Mouse (Mus musculus): ENCODE results near the gene Cyb561d1.

The Cyb561d1 gene

DNA sequence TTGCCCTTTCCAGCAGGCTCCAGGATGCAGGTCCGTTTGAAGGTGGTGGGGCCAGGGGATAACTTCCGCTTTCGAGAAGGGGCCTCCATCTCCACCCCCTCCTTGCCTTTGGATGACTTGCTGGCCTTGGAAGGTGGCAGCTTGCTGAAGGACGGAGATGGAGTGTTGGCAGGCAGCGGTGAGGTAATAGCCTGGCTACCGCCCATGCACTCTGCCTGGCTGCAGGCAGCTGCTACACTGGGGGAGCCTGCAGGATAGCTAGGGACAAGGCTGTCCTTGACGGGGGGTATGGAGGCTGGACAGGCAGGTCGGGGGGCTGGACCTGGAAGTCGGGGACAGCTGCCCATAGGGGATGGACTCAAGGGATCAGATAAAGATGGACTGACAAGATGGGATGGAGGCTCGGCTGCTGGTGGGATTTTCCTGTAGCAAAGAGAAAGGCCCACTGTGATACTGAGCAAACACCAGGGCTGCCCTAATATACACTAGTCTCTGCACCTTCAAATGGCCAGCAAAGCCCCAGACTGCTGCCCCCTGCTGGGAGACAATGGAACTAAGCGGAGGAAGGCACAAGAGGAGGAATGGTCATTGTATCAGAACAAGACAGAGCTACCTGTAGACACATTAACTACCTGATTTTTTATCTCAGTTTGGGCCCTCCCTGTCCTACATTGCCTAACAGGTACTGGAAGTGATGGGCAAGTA, 2.8 kb upstream of the Cyb561d1 start:
- peak; percentile 67 to 77 for DNase-seq (ENCODE audit: low spot score in 2 of 2)

DNA sequence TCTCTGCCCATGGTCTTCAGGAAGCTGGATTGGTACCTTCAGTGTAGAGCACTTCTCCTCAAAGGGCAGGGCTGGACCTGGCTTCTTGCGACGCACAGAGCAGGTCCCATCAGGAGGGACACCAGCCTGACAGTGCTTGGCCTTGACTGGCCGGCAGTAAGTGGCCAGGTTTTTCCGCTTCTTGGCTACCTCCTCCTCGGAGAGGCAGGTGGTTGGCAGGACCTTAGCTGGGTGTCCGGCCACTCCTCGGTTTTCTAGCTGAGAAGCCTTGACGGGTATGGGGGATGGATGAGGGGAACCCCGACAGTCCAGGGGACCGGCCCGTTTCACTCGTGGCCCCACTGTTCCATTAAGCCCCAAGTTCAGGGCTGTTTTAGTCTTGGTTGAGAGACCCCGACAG, 2.2 kb upstream of the Cyb561d1 start:
- DNase-seq (ENCODE audit: low spot score in 2 of 2): no peak

DNA sequence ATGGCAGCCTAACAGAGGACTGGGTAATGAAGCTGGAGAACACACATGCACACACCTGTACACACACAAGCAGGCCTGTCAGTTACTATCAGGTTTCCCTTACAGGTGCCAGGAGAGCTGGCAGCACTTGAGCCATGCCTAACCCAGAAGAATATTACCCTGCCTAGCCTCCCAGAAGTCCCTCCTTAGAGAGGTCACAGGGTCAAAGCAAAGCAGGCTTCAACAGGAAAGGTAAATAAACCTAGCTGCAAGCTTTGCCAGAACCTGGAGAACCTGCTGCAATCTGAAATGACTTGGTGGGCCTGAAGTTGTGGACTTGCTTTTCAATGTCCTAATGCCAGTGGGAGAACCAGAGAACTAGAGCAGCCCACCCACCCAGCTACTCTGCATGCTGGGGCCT, 1.5 kb upstream of the Cyb561d1 start:
- no peak for DNase-seq (ENCODE audit: low spot score in 2 of 2)

DNA sequence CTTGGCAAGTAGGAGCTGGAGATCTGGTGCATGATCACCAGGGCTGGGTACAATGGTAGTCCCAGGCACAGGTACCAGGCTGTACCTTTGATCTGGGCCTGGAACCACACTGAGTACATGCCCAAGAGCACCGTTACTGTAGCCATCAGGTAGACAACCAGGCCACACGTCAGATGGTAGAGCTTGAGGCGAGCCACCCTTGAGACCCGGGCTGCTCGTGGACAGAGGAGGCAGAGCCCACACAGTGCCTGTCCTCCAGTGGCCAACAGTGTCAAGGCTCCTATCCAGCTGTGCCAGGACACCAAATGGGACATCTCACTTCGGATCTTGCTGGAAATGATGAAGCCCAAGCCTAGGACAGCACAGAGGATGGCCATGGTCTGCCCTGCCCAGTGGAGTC, 1.8 kb downstream of the Cyb561d1 start:
- no peak for DNase-seq (ENCODE audit: low spot score in 2 of 2)

DNA sequence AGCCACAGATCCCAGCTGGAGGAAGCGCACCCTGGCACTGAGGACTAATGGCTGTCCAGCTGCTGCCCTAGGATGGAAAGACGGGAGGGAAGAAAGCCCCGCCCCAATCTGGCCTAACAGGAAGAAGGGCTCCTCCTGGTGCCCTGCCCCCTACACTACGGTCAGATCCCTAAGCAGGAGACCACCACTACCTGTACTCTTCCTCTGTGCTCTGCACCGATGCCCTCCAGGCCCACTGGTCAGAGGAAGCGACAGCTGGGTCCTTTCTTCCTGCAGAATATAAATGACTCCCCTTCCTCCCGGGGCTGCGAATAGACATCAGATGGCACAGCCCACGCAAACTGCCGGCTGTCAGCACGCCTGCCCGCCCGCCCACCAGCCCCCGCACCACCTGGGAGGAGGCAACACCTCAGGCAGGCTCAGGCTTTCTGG, 3.9 kb downstream of the Cyb561d1 start:
- peak in 1 of 2 experiments; percentile 64 for DNase-seq (ENCODE audit: low spot score in 2 of 2)

DNA sequence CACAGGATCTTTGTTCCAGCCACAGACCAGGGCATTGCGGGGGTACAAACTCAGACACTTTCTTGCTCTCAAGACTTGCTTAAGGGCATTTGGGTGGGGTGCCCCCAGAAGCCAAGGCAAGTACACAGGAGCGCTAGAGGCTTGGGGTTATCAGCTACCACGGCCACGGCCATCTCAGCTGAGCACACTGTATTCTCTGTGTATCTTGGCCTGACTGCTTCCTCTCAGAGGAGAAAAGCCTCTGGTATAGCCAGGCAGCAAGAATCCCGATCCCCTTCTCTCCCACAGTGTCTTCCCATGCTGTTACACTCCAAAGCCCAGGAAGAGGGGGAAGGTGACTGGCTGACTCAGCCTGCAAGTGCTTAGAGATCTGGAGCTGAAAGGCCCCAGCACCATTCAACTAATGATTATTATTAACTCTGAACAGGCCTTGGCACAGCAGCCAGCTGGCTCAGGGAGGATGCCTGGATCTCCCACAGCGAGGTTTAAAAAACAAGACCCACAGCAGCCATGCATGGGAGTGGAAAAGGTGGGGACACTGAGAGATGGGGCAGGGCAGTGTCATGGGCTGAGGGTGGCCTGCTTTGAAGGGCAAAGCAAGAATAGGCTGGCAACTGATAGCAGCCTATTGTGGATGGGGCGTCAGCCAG, 4.9 kb downstream of the Cyb561d1 start:
- DNase-seq (ENCODE audit: low spot score in 2 of 2): peak in 1 of 2 experiments; percentile 32

DNA sequence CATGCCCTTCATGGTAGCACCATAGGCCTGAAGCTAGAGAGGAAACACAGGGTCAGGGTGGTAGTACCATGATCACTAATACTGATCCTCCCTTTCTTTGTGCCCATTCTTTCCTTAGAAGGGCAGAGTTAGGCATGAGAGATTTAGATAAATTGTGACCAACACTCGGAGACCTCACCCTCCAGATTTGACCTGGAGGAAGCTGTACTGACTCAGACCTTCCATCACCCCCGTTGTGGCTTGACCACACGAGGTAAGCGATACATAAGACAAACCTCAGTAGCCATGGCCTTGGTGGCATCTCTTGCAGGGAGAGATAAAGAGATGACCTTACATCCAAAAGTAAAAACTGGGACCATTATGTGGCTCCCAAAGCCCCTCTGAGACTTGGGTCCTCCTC, 5.7 kb downstream of the Cyb561d1 start:
- DNase-seq (ENCODE audit: low spot score in 2 of 2): no peak

DNA sequence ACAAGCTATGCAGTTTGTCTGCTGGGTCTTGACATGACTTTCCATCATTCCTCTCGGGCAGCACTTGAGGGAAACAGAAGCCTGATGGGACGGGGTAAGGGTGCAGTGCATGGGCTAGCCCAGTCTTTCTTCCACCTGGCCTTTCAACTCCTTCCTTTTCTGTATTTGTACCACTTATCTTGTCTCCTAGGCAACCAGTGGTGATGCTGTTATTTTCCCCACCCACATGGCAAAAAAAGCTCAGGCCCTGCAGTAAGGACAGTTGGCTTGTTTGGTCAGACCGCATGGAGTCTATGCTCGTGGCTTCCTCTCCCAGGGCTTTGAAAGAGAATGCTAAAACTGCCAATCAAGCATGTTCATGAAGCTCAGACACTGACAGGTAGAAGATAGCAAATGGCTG, 7.3 kb downstream of the Cyb561d1 start:
- no peak for DNase-seq (ENCODE audit: low spot score in 2 of 2)

DNA sequence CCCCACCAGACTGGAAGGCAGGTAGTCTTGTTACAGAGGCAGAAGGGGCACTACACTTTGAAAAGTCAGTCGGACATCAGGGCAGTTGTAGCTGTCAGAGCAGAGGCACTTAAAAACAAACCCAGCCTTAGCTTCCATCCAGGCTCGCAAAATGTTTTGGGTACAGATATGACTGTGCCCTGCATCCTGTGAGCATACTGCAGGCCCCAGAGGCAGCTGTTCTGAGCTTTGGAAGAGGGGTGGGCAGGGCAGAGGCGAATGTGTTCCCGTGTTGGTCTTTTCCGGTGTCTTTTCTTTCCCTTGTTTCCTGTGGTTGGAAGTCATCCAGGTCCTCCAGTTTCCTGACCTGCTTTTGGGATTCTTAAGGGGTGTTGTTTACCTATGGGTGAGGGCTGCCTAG, 11.1 kb downstream of the Cyb561d1 start:
- no peak for DNase-seq (ENCODE audit: low spot score in 2 of 2)

DNA sequence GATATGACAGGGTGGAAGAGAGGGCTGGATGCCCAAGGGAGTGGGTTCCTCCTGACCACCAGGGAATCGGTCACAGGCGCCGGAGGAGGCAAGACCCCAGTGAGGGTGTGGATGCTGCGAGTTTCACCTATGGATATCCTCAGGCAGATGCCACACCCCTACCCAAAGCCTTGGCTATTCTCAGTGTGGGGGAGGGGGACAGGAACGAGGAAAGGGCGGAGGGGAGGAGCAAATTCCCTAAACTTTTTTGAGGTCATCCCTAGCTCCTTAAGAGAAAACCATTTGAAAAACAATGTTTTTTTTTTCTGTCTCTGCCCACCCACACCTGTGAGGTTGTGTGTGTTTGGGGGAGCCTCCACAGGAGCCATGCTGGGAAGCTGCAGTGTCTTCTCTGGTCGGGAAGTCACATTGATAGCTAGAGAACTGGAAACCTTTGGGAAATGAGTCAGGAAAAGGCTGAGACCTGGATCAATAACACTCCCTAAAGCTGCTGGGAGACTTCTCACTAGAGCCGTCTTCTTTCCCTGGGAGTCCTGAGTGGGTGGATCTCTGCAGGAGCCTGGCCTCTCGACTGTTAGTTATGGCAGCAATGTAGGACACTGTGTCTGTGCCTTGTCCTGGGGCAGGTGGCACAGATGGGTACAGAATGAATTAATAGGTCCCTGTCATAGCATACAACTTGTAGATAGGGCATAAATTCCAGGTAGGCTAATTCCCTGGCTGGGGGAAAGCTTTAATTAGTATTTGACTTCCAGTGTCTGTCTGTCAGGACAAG, 12.1 kb downstream of the Cyb561d1 start:
- no peak for DNase-seq (ENCODE audit: low spot score in 2 of 2)

DNA sequence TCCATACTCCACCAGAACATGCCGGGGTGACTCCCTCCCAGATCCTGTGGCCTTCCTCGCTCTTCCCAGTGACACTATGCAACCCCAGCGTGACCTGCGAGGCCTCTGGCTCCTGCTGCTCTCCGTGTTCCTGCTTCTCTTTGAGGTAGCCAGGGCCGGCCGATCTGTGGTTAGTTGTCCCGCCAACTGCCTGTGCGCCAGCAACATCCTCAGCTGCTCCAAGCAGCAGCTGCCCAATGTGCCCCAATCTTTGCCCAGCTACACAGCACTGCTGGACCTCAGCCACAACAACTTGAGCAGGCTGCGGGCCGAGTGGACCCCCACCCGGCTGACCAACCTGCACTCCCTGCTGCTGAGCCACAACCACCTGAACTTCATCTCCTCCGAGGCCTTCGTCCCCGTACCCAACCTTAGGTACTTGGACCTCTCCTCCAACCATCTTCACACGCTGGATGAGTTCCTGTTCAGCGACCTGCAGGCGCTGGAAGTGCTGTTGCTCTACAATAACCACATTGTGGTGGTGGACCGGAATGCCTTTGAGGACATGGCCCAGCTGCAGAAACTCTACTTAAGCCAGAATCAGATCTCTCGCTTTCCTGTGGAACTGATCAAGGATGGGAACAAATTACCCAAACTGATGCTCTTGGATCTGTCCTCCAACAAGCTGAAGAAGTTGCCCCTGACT, 13.8 kb downstream of the Cyb561d1 start:
- no peak for DNase-seq (ENCODE audit: low spot score in 2 of 2)

DNA sequence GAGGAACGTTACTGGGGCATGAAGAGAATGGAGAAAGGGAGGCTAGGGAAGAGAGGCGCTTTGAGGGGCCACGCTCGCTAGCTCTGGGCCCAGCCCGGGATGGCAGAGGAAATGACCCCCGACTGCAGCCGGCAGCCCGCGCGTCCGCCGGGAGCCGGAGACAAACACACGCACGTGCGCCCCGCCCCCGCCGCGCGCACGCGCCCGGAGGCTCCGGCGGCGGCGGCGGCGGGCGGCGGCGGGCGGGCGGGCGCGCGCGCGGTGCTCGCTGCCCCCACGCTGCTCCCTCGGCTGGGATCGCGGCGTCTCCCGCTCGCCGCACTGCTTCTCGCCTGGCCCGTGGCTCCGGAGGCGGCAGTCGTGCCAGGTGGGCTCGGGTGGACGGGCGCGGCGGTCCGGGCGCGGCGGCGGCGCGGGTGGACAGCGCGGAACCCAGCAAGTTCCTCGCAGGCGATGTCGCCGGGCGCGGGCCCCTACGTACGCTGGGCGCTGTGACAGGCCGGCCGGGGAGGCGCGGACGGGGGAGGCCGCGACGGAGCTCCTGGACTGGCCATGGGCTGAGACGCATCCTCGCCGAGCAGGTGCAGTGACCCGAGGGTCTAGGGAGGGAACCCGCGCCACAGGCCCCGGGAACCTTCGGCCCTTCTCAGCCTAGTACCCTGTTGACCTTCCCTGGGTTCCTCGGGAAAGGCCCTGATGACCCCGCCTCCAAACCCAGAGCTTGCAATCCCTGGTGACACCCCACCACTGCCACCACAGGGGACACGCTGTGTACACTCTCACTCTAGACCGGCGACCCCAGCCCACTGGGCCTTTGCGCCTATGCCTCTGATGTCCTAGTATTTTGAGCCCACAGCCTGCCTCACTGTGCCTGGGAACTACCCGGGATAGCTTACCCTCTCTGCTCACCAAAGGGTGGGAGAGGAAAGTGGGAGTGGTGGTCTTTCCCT, 14.6 kb downstream of the Cyb561d1 start, which contains the start of gene Amigo1:
Amigo1 (plus strand) TSS at position 238 of the 950 bp plus-strand sequence.
- DNase-seq (ENCODE audit: low spot score in 2 of 2): no peak

DNA sequence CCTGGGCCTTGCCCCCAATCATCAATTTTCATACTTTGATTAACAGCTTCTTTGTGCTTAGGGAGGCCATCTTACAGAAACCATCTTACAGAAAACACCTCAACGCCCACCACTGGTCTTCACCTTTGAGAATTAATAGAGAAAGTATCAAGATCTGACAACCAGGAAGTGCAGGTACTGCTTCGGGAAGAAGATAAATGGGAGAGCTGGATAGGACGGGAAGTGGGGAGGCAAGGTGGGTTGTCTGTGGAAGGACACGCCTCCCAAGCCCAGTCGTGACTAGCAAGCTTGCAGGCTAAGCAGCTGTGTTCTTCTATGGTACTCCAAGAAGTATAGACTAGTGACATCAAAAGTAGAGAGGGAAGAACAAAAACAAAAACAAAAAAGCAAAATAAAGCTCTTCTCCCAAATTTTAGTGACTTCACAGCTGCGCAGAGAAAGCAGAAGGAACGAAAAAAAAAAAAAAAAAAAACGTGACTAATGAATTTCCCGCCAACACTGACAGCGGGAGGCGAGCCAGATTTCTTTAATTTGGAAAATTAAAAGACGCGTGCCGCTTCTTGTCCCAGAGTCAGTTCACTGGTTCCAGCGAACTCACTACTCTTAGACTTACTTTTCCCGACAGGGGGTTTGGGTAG, 15.4 kb downstream of the Cyb561d1 start:
- DNase-seq (ENCODE audit: low spot score in 2 of 2): no peak

DNA sequence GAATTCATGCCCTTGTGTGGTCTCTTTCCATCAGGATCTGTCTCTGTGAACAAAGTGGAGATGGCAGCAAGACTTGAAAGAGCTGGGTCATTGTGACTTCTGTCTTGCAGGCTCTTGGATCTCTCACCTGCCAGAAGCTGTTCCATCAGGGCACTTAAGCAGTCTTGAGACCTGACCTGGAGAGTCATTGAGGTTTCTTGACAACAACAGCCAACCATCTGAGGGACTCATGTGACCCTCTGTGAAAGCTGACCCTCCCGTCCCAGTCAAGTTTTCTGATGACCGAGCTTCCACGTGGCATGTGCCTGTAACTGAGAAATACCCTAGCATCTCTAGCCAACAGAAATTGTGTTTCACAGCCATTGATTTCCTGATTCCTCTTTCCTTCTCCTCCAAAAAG, 16.3 kb downstream of the Cyb561d1 start:
- DNase-seq (ENCODE audit: low spot score in 2 of 2): no peak

DNA sequence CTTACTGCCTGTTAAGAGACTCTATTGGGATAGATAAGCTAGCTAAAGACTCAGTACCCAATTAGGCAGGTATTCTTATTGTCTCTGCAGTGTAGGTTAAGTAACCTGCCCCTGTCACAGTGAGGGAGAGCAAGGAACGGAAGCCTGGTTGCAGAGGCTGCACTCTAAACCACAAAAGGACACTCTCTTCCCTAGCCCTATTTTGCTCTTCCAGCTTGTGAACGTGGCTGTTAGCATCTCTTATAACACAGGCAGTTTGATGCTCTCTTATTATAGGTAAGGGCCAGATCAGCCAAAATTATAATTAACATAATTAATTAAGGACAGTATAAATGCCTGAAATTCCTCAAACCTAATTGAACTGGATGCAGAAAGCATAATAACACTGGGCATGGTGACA, 20.5 kb downstream of the Cyb561d1 start:
- no peak for DNase-seq (ENCODE audit: low spot score in 2 of 2)

DNA sequence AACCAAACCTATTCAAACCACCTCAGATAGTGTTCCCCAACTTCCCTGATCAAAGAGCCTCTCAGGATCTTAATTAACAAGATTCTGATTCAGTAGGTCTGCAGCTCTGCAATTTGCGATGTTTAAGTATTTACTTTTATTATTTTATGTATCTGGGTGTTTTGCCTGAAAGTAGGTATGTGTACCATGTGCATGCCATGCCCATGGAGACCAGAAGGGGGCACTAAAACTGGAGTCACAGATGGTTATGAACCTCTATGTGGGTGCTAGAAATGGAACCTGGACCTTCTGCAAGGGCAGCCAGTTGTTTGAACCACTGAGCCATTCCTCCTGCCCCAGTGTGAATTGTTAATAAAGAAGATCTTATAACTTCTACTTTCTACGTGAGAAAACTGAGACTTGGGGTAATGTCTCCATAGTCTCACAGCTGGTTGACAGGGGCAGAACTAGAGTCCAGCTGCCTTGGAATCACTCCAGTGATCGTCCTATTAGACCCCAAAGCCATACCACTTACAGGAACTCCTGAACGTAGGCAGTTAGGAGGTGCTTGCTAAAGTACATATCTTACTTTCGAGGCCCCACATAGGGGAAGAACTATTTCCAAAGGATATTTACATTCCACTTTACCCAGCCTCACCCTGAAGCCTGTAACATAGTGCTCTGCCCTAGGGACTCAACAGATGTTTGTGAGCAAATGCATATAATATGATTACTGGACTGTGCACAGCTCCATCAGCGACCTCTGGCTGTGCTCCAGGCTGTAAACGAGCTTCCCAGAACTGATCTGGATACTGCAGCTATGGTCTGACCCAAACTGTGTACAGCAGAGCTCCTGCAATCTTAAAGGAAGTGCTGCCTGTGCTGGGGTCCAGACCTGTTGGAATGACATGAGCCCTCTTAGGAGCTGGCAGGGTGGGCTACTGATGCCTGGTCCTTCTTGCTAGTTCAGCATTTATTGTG, 22.0 kb downstream of the Cyb561d1 start:
- DNase-seq (ENCODE audit: low spot score in 2 of 2): no peak

DNA sequence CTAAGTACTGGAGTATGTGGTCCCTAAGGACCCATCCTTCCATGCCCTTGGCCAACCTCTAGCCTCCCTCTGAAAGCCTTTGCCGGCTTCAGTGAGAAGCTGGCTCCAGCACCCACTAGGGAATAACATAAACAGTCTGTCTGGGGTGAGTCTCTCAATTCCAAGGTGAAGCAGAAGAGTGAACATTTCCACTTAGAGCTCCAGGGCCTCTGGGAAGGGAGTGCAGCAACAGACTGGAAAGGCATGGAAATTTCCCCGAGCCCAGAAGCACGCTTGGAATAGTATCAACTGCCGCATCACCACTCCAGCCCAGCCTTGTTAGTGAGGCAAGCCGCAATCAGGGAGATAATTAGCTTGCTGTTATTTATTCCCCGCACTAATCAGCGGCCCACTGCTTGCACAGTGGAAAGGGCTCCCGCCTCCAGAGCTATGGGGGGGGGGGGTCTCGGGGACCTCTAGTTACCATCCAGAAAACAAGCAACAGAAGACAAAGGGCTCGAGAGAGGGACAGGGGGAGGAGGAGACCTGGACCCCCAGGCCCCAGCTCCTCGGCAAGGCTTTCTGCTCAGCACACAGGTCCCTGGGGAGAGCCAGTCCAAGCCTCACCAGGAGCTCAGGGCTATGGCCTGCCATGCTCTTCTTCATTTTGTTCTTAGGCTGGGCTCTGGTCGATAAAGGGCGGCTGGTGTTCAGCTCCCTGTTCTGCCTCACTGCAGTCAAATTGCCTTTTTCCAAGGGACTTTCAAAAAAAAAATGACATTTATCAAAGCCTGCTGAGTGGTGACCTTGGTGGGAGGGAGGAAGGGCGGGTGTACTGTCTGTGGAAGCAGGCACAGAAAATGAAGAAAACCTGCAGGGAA, 26.1 kb downstream of the Cyb561d1 start:
- no peak for DNase-seq (ENCODE audit: low spot score in 2 of 2)

DNA sequence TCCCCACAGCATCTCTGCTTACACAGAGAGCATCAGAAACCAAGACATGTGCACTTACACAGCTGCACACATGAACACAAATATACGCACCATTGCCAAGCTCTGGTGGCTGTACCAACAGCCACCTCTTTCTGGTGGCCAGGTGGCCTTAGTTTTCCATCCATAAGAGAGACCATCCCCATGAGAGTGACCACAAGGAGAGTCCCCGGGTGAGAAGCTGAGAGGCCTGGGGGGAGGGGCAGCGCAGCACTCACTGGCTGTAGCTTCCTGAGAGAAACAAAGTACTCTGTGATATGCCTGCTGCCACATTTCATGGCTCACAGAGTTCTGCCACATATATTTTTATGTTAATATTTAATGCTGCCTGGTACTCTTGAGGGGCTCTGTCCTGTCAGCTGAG, 31.8 kb downstream of the Cyb561d1 start:
- no peak for DNase-seq (ENCODE audit: low spot score in 2 of 2)
